Mouse (Mus musculus) myocyte (in vitro differentiated cells): Measurements from ENCODE around the gene Zfp933.

Experiments used
- CEBPB ChIP-seq: IDR thresholded peaks from 2 replicates; pipeline ENCODE4 v1.6.1; 2011; ENCODE audit warnings: mild to moderate bottlenecking, moderate library complexity; ENCODE audit not compliant: poor library complexity, insufficient read depth, severe bottlenecking
- E2F4 ChIP-seq: IDR thresholded peaks from one replicate; pipeline ENCODE4 v1.6.1; 2011; ENCODE audit warnings: mild to moderate bottlenecking, control low read depth, moderate library complexity; ENCODE audit not compliant: insufficient read depth
- MAX ChIP-seq: IDR thresholded peaks from one replicate; pipeline ENCODE4 v1.6.1; 2011; ENCODE audit warnings: low read depth, mild to moderate bottlenecking, control low read depth
- MYOD1 ChIP-seq, 3 experiments: IDR thresholded peaks; one replicate each; pipeline ENCODE4 v1.6.1; 2011; ENCODE audit warnings: control low read depth in 2 of 3, low read depth in 2 of 3, mild to moderate bottlenecking in 2 of 3, moderate library complexity in 1 of 3; ENCODE audit not compliant: insufficient read length in 2 of 3, control insufficient read depth in 1 of 3
- MYOG ChIP-seq, 3 experiments: IDR thresholded peaks; one replicate each; pipeline ENCODE4 v1.6.1; 2011; ENCODE audit warnings: control low read depth in 2 of 3, low read depth in 2 of 3, mild to moderate bottlenecking in 2 of 3; ENCODE audit not compliant: insufficient read length in 2 of 3, control insufficient read depth in 1 of 3, insufficient read depth in 1 of 3
- POLR2A ChIP-seq: IDR thresholded peaks from one replicate; pipeline ENCODE4 v1.6.1; 2011; ENCODE audit warnings: low read depth, mild to moderate bottlenecking, control low read depth, moderate library complexity; ENCODE audit not compliant: insufficient read length
- POLR2AphosphoS2 ChIP-seq: IDR thresholded peaks from one replicate; pipeline ENCODE4 v1.6.1; 2011; ENCODE audit warnings: low read depth, control low read depth; ENCODE audit not compliant: insufficient read length
- REST ChIP-seq: IDR thresholded peaks from one replicate; pipeline ENCODE4 v1.6.1; 2011; ENCODE audit warnings: mild to moderate bottlenecking, control low read depth, moderate library complexity; ENCODE audit not compliant: insufficient read depth, insufficient read length
- SRF ChIP-seq: IDR thresholded peaks from one replicate; pipeline ENCODE4 v1.6.1; 2011; ENCODE audit warnings: low read depth; ENCODE audit not compliant: control insufficient read depth, insufficient read length
- TCF12 ChIP-seq: IDR thresholded peaks from one replicate; pipeline ENCODE4 v1.6.1; 2011; ENCODE audit warnings: mild to moderate bottlenecking, control low read depth; ENCODE audit not compliant: poor library complexity, insufficient read depth, severe bottlenecking
- TCF3 ChIP-seq: IDR thresholded peaks from one replicate; pipeline ENCODE4 v1.6.1; 2011; ENCODE audit warnings: low read depth, control low read depth; ENCODE audit not compliant: insufficient read length
- USF1 ChIP-seq: IDR thresholded peaks from one replicate; pipeline ENCODE4 v1.6.1; 2011; ENCODE audit warnings: low read depth, mild to moderate bottlenecking, control low read depth, moderate library complexity

DNA sequence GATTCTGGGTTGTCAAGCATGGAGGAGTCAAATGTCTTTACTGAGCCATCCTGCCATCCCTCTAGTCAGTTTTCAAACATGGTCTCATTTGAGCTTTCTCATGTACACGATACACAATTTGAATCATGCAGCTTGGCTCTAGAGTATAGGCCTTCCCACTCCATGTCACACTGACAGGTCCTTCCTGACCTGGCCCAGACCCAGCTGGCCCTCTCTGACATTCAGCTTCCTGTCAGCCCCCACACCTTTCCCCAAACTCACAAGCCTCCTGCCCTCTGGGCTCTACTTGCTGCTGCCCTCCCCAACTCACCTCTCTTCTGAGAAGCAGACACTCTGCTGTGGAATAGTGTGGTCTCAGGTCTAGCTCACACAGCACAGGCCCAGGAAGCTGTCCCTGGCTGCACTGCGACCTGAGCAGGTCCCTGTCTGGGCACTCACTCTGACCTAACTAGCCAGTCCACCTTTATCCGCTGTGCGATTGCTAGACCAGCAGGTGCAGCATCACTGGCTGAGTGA is 47.7 kb upstream of the Zfp933 start:
- TF ChIP-seq MAX (no peak), POLR2A (no peak), CEBPB (no peak), E2F4 (no peak), USF1 (no peak), TCF12 (no peak), POLR2AphosphoS2 (no peak), MYOD1 (IDR thresholded peaks at IDR 0.05; ENCODE audit: control insufficient read depth in 1 of 3, insufficient read length in 2 of 3, low read depth in 2 of 3) (no peak), SRF (no peak), TCF3 (no peak), REST (no peak), MYOG (IDR thresholded peaks at IDR 0.05; ENCODE audit: control insufficient read depth in 1 of 3, insufficient read depth in 1 of 3, insufficient read length in 2 of 3, low read depth in 2 of 3) (no peak)
